In the genomic region with DNA sequence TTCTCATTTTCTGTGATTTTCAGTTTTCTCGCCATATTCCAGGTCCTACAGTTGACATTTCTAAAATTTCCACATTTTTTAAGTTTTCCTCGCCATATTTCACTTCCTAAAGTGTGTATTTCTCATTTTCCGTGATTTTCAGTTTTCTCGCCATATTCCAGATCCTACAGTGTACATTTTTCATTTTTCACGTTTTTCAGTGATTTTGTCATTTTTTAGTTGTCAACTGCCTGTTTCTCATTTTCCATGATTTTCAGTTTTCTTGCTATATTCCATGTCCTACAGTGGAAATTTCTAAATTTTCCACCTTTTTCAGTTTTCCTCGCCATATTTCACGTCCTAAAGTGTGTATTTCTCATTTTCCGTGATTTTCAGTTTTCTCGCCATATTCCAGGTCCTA, we compare ENCODE assay signal across 10 mouse cellular contexts. TPM values are rescaled to one million over a fixed set of nuclear protein-coding genes. Genes with fewer than 3 reads are reported as not detected.
DNase-seq lines count a peak whose midpoint lies in the region; ATAC-seq and TF ChIP-seq lines count a peak whose summit lies in the region.
"Not testable (repeated sequence)": the region's sequence is repeated elsewhere in the genome, so short reads cannot be mapped to it uniquely, and the experiment has no call there.
"Had no signal": no experiment of that assay in that cellular context is flagged by ENCODE, and none has a peak within 500 bp of the region (broad histone marks: within the 10 kb centered on the region; RNA-seq: fewer than 3 reads in every experiment).

No protein-coding gene starts in this region.

- not testable (repeated sequence) for H3K27ac ChIP-seq in forebrain, postnatal 0 days (ENCODE audit: low read depth, low read length); hindbrain, embryonic 15.5 days (replicated peaks); limb, embryonic 14.5 days (replicated peaks; ENCODE audit: low read depth, low read length); midbrain, embryonic 12.5 days (replicated peaks)

- TF ChIP-seq POLR2A in limb, embryonic 14.5 days (IDR thresholded peaks at IDR 0.05; ENCODE audit: borderline replicate concordance, extremely low read depth, insufficient read depth, insufficient read length) = not testable (repeated sequence)

- H3K27me3 ChIP-seq in forebrain, postnatal 0 days (ENCODE audit: insufficient read depth, low read length); hindbrain, embryonic 15.5 days; limb, embryonic 14.5 days (ENCODE audit: control insufficient read depth, insufficient read depth, low read length); midbrain, embryonic 12.5 days: not testable (repeated sequence)

- not testable (repeated sequence) for H3K9ac ChIP-seq in forebrain, postnatal 0 days; hindbrain, embryonic 15.5 days; limb, embryonic 14.5 days (ENCODE audit: low read depth, low read length, severe bottlenecking); midbrain, embryonic 12.5 days (replicated peaks)

- not testable (repeated sequence) for TF ChIP-seq CTCF in forebrain, postnatal 0 days (IDR thresholded peaks at IDR 0.05; ENCODE audit: low read depth)

- WGBS in forebrain, postnatal 0 days = 71% methylated on average over 6 of the region's 9 CpGs
- WGBS in hindbrain, embryonic 15.5 days = 77% methylated on average over 8 of the region's 9 CpGs
- WGBS in limb, embryonic 14.5 days = 74% methylated on average over 7 of the region's 9 CpGs
- WGBS in midbrain, embryonic 12.5 days = 77% methylated on average over 8 of the region's 9 CpGs

- peak; percentile 34 for DNase-seq in R1 (ENCODE audit: low read depth, low spot score)
- DNase-seq in embryo, embryonic 11.5 days (ENCODE audit: low read depth, low spot score) = peak; percentile 14
- DNase-seq in forebrain, postnatal 0 days = peak; percentile 12
- peak; percentile 2 for DNase-seq in limb, embryonic 14.5 days (ENCODE audit: low spot score)
- peak; percentile 8 for DNase-seq in retina, adult 2 months (ENCODE audit: low read depth, low spot score)

- not testable (repeated sequence) for H3K4me1 ChIP-seq in forebrain, postnatal 0 days (ENCODE audit: insufficient read depth); hindbrain, embryonic 15.5 days (replicated peaks); limb, embryonic 14.5 days (ENCODE audit: control insufficient read depth, insufficient read depth, low read length); midbrain, embryonic 12.5 days

- not testable (repeated sequence) for H3K4me2 ChIP-seq in forebrain, postnatal 0 days (ENCODE audit: low read depth); hindbrain, embryonic 15.5 days; limb, embryonic 14.5 days (replicated peaks; ENCODE audit: low read depth, low read length, severe bottlenecking); midbrain, embryonic 12.5 days (replicated peaks)

- not testable (repeated sequence) for H3K36me3 ChIP-seq in forebrain, postnatal 0 days (ENCODE audit: insufficient read depth); hindbrain, embryonic 15.5 days; limb, embryonic 14.5 days (ENCODE audit: control insufficient read depth, insufficient read depth, low read length); midbrain, embryonic 12.5 days

- not testable (repeated sequence) for H3K4me3 ChIP-seq in forebrain, postnatal 0 days (ENCODE audit: low read depth, low read length); hindbrain, embryonic 15.5 days; limb, embryonic 14.5 days (replicated peaks; ENCODE audit: low read length); midbrain, embryonic 12.5 days

- H3K9me3 ChIP-seq in forebrain, postnatal 0 days (ENCODE audit: low read length); hindbrain, embryonic 15.5 days; limb, embryonic 14.5 days (ENCODE audit: control insufficient read depth, low read length); midbrain, embryonic 12.5 days: not testable (repeated sequence)

- not testable (repeated sequence) for ATAC-seq in forebrain, postnatal 0 days; limb, embryonic 14.5 days (ENCODE audit: low FRiP score, low read depth)
- ATAC-seq in hindbrain, embryonic 15.5 days (ENCODE audit: low FRiP score, low read depth) = peak; percentile 20; the same call in 1 of the 2 replicates
- peak; percentile 35 for ATAC-seq in midbrain, embryonic 12.5 days (ENCODE audit: low FRiP score, low read depth)

RNA-seq across cellular contexts. Expression of a gene that starts 4.1 kb away (rescaled TPM):
- not detected in 2 replicates for total RNA-seq in forebrain, postnatal 0 days (2014; rRNA removed)
- polyA plus RNA-seq in forebrain, postnatal 0 days (2015; fragmentation: Nextera tagmentation; extraction: Ambion mirVana) = not detected in 2 replicates
- polyA plus RNA-seq in hindbrain, embryonic 15.5 days (2015; fragmentation: Nextera tagmentation; extraction: Ambion mirVana) = 0.25 TPM in 1 of 2 replicates, not detected in the other
- 0.27 TPM in 1 of 2 replicates, not detected in the other for polyA plus RNA-seq in limb, embryonic 14.5 days (2012; rRNA removed)
- polyA plus RNA-seq in limb, embryonic 14.5 days (2014; fragmentation: Nextera tagmentation; extraction: Ambion mirVana) = not detected in 2 replicates
- 0.37 TPM in 1 of 2 replicates, not detected in the other for polyA plus RNA-seq in midbrain, embryonic 12.5 days (2016; fragmentation: Nextera tagmentation; extraction: Ambion mirVana)
- total RNA-seq: left cerebral cortex, postnatal 4 days had no signal
- polyA plus RNA-seq: cortical plate, adult 2 months; heart, embryonic 12.5 days had no signal

RNA-seq across cellular contexts. Expression of a gene that starts 5.7 kb away (rescaled TPM):
- total RNA-seq in forebrain, postnatal 0 days (2014; rRNA removed) = 0.43 TPM in 1 of 2 replicates, not detected in the other
- polyA plus RNA-seq in forebrain, postnatal 0 days (2015; fragmentation: Nextera tagmentation; extraction: Ambion mirVana) = not detected in 2 replicates
- polyA plus RNA-seq in hindbrain, embryonic 15.5 days (2015; fragmentation: Nextera tagmentation; extraction: Ambion mirVana) = not detected in 2 replicates
- polyA plus RNA-seq in limb, embryonic 14.5 days (2012; rRNA removed) = not detected in 2 replicates
- polyA plus RNA-seq in limb, embryonic 14.5 days (2014; fragmentation: Nextera tagmentation; extraction: Ambion mirVana) = 0.35 TPM in 1 of 2 replicates, not detected in the other
- polyA plus RNA-seq in midbrain, embryonic 12.5 days (2016; fragmentation: Nextera tagmentation; extraction: Ambion mirVana) = 0.59 TPM in 1 of 2 replicates, not detected in the other
- polyA plus RNA-seq: cortical plate, adult 2 months; heart, embryonic 12.5 days had no signal

RNA-seq across cellular contexts. Expression of a gene that starts 6.5 kb away (rescaled TPM):
- total RNA-seq in forebrain, postnatal 0 days (2014; rRNA removed) = not detected in 2 replicates
- polyA plus RNA-seq in forebrain, postnatal 0 days (2015; fragmentation: Nextera tagmentation; extraction: Ambion mirVana) = not detected in 2 replicates
- not detected in 2 replicates for polyA plus RNA-seq in hindbrain, embryonic 15.5 days (2015; fragmentation: Nextera tagmentation; extraction: Ambion mirVana)
- polyA plus RNA-seq in limb, embryonic 14.5 days (2012; rRNA removed) = not detected in 2 replicates
- polyA plus RNA-seq in limb, embryonic 14.5 days (2014; fragmentation: Nextera tagmentation; extraction: Ambion mirVana) = not detected in 2 replicates
- polyA plus RNA-seq in midbrain, embryonic 12.5 days (2016; fragmentation: Nextera tagmentation; extraction: Ambion mirVana) = not detected in 2 replicates
- total RNA-seq: left cerebral cortex, postnatal 4 days had no signal
- polyA plus RNA-seq: cortical plate, adult 2 months; heart, embryonic 12.5 days had no signal

RNA-seq across cellular contexts. Expression of a gene that starts 8.2 kb away (rescaled TPM):
- not detected in 2 replicates for total RNA-seq in forebrain, postnatal 0 days (2014; rRNA removed)
- polyA plus RNA-seq in forebrain, postnatal 0 days (2015; fragmentation: Nextera tagmentation; extraction: Ambion mirVana) = not detected in 2 replicates
- not detected in 2 replicates for polyA plus RNA-seq in hindbrain, embryonic 15.5 days (2015; fragmentation: Nextera tagmentation; extraction: Ambion mirVana)
- polyA plus RNA-seq in limb, embryonic 14.5 days (2012; rRNA removed) = not detected in 2 replicates
- not detected in 2 replicates for polyA plus RNA-seq in limb, embryonic 14.5 days (2014; fragmentation: Nextera tagmentation; extraction: Ambion mirVana)
- not detected in 2 replicates for polyA plus RNA-seq in midbrain, embryonic 12.5 days (2016; fragmentation: Nextera tagmentation; extraction: Ambion mirVana)
- total RNA-seq: left cerebral cortex, postnatal 4 days had no signal
- polyA plus RNA-seq: cortical plate, adult 2 months; heart, embryonic 12.5 days had no signal

RNA-seq across cellular contexts. Expression of a gene that starts 9.9 kb away (rescaled TPM):
- total RNA-seq in forebrain, postnatal 0 days (2014; rRNA removed) = 0.52 and 0.62 TPM in 2 replicates
- polyA plus RNA-seq in forebrain, postnatal 0 days (2015; fragmentation: Nextera tagmentation; extraction: Ambion mirVana) = 0.25 TPM in 1 of 2 replicates, not detected in the other
- 0.31 TPM in 1 of 2 replicates, not detected in the other for polyA plus RNA-seq in hindbrain, embryonic 15.5 days (2015; fragmentation: Nextera tagmentation; extraction: Ambion mirVana)
- polyA plus RNA-seq in limb, embryonic 14.5 days (2012; rRNA removed) = 0.12 TPM in 1 of 2 replicates, not detected in the other
- not detected in 2 replicates for polyA plus RNA-seq in limb, embryonic 14.5 days (2014; fragmentation: Nextera tagmentation; extraction: Ambion mirVana)
- 0.50 and 0.65 TPM in 2 replicates for polyA plus RNA-seq in midbrain, embryonic 12.5 days (2016; fragmentation: Nextera tagmentation; extraction: Ambion mirVana)
- polyA plus RNA-seq: cortical plate, adult 2 months had no signal
